Comparison of ENCODE assay signal across 10 mouse cellular contexts in the genomic region with DNA sequence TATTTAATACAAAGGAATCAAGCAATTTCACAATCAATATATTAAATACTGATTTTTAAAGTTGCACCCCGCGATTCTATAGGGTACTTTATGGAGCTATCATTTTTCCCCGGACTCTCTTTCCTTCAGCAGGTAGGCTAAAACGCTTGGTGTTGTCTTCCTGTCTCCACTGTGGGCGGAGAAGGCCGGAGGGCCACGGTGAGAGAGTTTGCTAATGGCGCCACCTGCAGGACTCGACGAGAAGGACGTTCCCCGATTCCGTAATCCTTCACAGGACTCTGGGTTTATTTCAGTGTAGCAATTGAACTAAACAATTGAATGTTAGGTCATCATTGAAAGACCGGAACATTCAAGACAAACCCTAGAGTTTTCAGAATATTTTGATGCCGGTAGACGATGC. TPM values are rescaled to one million over a fixed set of nuclear protein-coding genes. Genes with fewer than 3 reads are reported as not detected.
DNase-seq lines count a peak whose midpoint lies in the region; ATAC-seq and TF ChIP-seq lines count a peak whose summit lies in the region.
"Had no signal": no experiment of that assay in that cellular context is flagged by ENCODE, and none has a peak within 500 bp of the region (broad histone marks: within the 10 kb centered on the region; RNA-seq: fewer than 3 reads in every experiment).

No protein-coding gene starts in this region.

- no peak overlapping the region for H3K4me3 ChIP-seq in kidney, embryonic 14.5 days (ENCODE audit: low read length)
- no peak overlapping the region for H3K4me3 ChIP-seq in bone marrow macrophage, adult 2 months (ENCODE audit: insufficient read depth, low read length)
- no peak overlapping the region for H3K4me3 ChIP-seq in forebrain, embryonic 14.5 days (ENCODE audit: low read depth, low read length)
- H3K4me3 ChIP-seq in hindbrain, embryonic 12.5 days: no peak overlapping the region
- no peak overlapping the region for H3K4me3 ChIP-seq in midbrain, embryonic 15.5 days
- no peak overlapping the region for H3K4me3 ChIP-seq in stomach, embryonic 16.5 days (replicated peaks; ENCODE audit: low read length)
- H3K4me3 ChIP-seq: limb, embryonic 12.5 days had no signal

- H3K36me3 ChIP-seq in kidney, embryonic 14.5 days (ENCODE audit: control insufficient read depth, insufficient read depth, low read length): no peaks in the 10 kb centered on the region
- H3K36me3 ChIP-seq in forebrain, embryonic 14.5 days (ENCODE audit: control insufficient read depth, insufficient read depth, low read length): no peaks in the 10 kb centered on the region
- H3K36me3 ChIP-seq in hindbrain, embryonic 12.5 days: no peaks in the 10 kb centered on the region
- H3K36me3 ChIP-seq in midbrain, embryonic 15.5 days (replicated peaks): no peaks in the 10 kb centered on the region
- no peaks in the 10 kb centered on the region for H3K36me3 ChIP-seq in stomach, embryonic 16.5 days (ENCODE audit: control insufficient read depth, insufficient read depth, low read length)
- H3K36me3 ChIP-seq: limb, embryonic 12.5 days had no signal

- H3K27me3 ChIP-seq in kidney, embryonic 14.5 days (ENCODE audit: control insufficient read depth, insufficient read depth, low read length): peaks cover 65% of the 10 kb centered on the region
- H3K27me3 ChIP-seq in forebrain, embryonic 14.5 days (replicated peaks; ENCODE audit: control insufficient read depth, insufficient read depth, low read length): peaks cover 78% of the 10 kb centered on the region
- H3K27me3 ChIP-seq in hindbrain, embryonic 12.5 days: peaks cover 64% of the 10 kb centered on the region
- H3K27me3 ChIP-seq in midbrain, embryonic 15.5 days (replicated peaks): peaks cover 68% of the 10 kb centered on the region
- peaks cover 70% of the 10 kb centered on the region for H3K27me3 ChIP-seq in stomach, embryonic 16.5 days (ENCODE audit: control insufficient read depth, insufficient read depth, low read length)

- no peak overlapping the region; the same call in 1 of the 2 replicates for H3K4me2 ChIP-seq in kidney, embryonic 14.5 days (replicated peaks; ENCODE audit: low read depth, low read length)
- H3K4me2 ChIP-seq in forebrain, embryonic 14.5 days (ENCODE audit: low read length): no peak overlapping the region
- peak overlapping the region; percentile 82 for H3K4me2 ChIP-seq in hindbrain, embryonic 12.5 days (replicated peaks)
- 0 out of 2 replicates have a peak overlapping the region, but pooled peaks have one; percentile 16 for H3K4me2 ChIP-seq in midbrain, embryonic 15.5 days
- H3K4me2 ChIP-seq in stomach, embryonic 16.5 days (ENCODE audit: low read depth, low read length): no peak overlapping the region
- H3K4me2 ChIP-seq: limb, embryonic 12.5 days had no signal

- TF ChIP-seq POLR2A in bone marrow macrophage, adult 2 months (IDR thresholded peaks at IDR 0.05; ENCODE audit: borderline replicate concordance, low read depth, low read length): no peak

- H3K27ac ChIP-seq in kidney, embryonic 14.5 days (ENCODE audit: low read depth, low read length): no peak overlapping the region
- H3K27ac ChIP-seq in bone marrow macrophage, adult 2 months (ENCODE audit: insufficient read depth, low read depth, low read length): no peak overlapping the region
- no peak overlapping the region for H3K27ac ChIP-seq in forebrain, embryonic 14.5 days (ENCODE audit: low read depth, low read length)
- H3K27ac ChIP-seq in hindbrain, embryonic 12.5 days: no peak overlapping the region
- H3K27ac ChIP-seq in midbrain, embryonic 15.5 days: no peak overlapping the region
- H3K27ac ChIP-seq in stomach, embryonic 16.5 days (ENCODE audit: low read length): no peak overlapping the region
- H3K27ac ChIP-seq: limb, embryonic 12.5 days had no signal

- WGBS in kidney, embryonic 14.5 days: 3% methylated on average over 16 of the region's 16 CpGs
- WGBS in forebrain, embryonic 14.5 days: 2% methylated on average over 16 of the region's 16 CpGs
- 3% methylated on average over 16 of the region's 16 CpGs for WGBS in hindbrain, embryonic 12.5 days
- 2% methylated on average over 16 of the region's 16 CpGs for WGBS in midbrain, embryonic 15.5 days
- 2% methylated on average over 16 of the region's 16 CpGs for WGBS in stomach, embryonic 16.5 days

- no peaks in the 10 kb centered on the region for H3K9me3 ChIP-seq in kidney, embryonic 14.5 days (ENCODE audit: control insufficient read depth, low read length)
- H3K9me3 ChIP-seq in forebrain, embryonic 14.5 days (replicated peaks; ENCODE audit: control insufficient read depth, low read length): no peaks in the 10 kb centered on the region
- H3K9me3 ChIP-seq in hindbrain, embryonic 12.5 days (replicated peaks): no peaks in the 10 kb centered on the region
- no peaks in the 10 kb centered on the region for H3K9me3 ChIP-seq in midbrain, embryonic 15.5 days
- H3K9me3 ChIP-seq in stomach, embryonic 16.5 days (replicated peaks; ENCODE audit: control insufficient read depth, low read length): no peaks in the 10 kb centered on the region
- H3K9me3 ChIP-seq: limb, embryonic 12.5 days had no signal

- no peaks in the 10 kb centered on the region for H3K4me1 ChIP-seq in kidney, embryonic 14.5 days (ENCODE audit: control insufficient read depth, insufficient read depth, low read length)
- H3K4me1 ChIP-seq in bone marrow macrophage, adult 2 months (ENCODE audit: control insufficient read depth, insufficient read depth, low read length): peaks cover 8% of the 10 kb centered on the region; the same call in 1 of the 2 replicates
- no peaks in the 10 kb centered on the region for H3K4me1 ChIP-seq in forebrain, embryonic 14.5 days (ENCODE audit: control insufficient read depth, insufficient read depth, low read length)
- H3K4me1 ChIP-seq in hindbrain, embryonic 12.5 days: peaks cover 19% of the 10 kb centered on the region
- peaks cover 23% of the 10 kb centered on the region for H3K4me1 ChIP-seq in midbrain, embryonic 15.5 days
- peaks cover 9% of the 10 kb centered on the region for H3K4me1 ChIP-seq in stomach, embryonic 16.5 days (ENCODE audit: control insufficient read depth, insufficient read depth, low read length)

- TF ChIP-seq CTCF in bone marrow macrophage, adult 2 months (IDR thresholded peaks at IDR 0.05; ENCODE audit: low read depth, low read length): peak; percentile 91

- DNase-seq in kidney, adult 11 months: peak; percentile 49
- peak; percentile 84 for DNase-seq in forebrain, embryonic 14.5 days (ENCODE audit: low spot score)
- peak; percentile 55 to 65 for DNase-seq in left cerebral cortex, postnatal 36 days (ENCODE audit: low spot score in 2 of 2)

- intact Hi-C loops in left cerebral cortex, postnatal 36 days (cut with DNase I): loop anchor here (5.0 kb wide), 2 partner anchors 96 to 276 kb away; no protein-coding TSS in a partner anchor

- ATAC-seq in kidney, embryonic 14.5 days (ENCODE audit: low FRiP score, low TSS enrichment): no peak
- peak; percentile 56; the same call in 1 of the 2 replicates for ATAC-seq in forebrain, embryonic 14.5 days
- ATAC-seq in hindbrain, embryonic 12.5 days (ENCODE audit: low FRiP score): peak; percentile 37; the same call in 1 of the 2 replicates
- ATAC-seq in midbrain, embryonic 15.5 days (replicated peaks): peak; percentile 57
- ATAC-seq in stomach, embryonic 16.5 days (ENCODE audit: insufficient read depth, low FRiP score): peak; percentile 50; the same call in 1 of the 2 replicates
- ATAC-seq: Patski had no signal

- no peak overlapping the region for H3K9ac ChIP-seq in kidney, embryonic 14.5 days (ENCODE audit: low read depth, low read length)
- no peak overlapping the region for H3K9ac ChIP-seq in forebrain, embryonic 14.5 days (ENCODE audit: low read length)
- no peak overlapping the region for H3K9ac ChIP-seq in hindbrain, embryonic 12.5 days
- H3K9ac ChIP-seq in midbrain, embryonic 15.5 days: no peak overlapping the region
- no peak overlapping the region for H3K9ac ChIP-seq in stomach, embryonic 16.5 days (ENCODE audit: low read length)
- H3K9ac ChIP-seq: limb, embryonic 12.5 days had no signal

RNA-seq across cellular contexts. Expression of a gene that starts 12.2 kb away (rescaled TPM):
- polyA plus RNA-seq in kidney, embryonic 14.5 days (2014; fragmentation: Nextera tagmentation; extraction: Ambion mirVana): 0.10 and 0.18 TPM in 2 replicates
- polyA plus RNA-seq in bone marrow macrophage, adult 2 months (2012; ENCODE audit: insufficient read depth, insufficient read length, missing spikeins): not detected in 2 replicates
- polyA plus RNA-seq in forebrain, embryonic 14.5 days (2014; fragmentation: Nextera tagmentation; extraction: Ambion mirVana): 20.3 and 20.7 TPM in 2 replicates
- 46.1 and 63.6 TPM in 2 replicates for polyA plus RNA-seq in hindbrain, embryonic 12.5 days (2016; fragmentation: Nextera tagmentation; extraction: Ambion mirVana)
- under 1 TPM in 1 of 2 experiments, not detected in 1; 0.45 TPM for total RNA-seq in left cerebral cortex, postnatal 36 days (2021)
- 18.4 and 23.8 TPM in 2 replicates for polyA plus RNA-seq in midbrain, embryonic 15.5 days (2015; fragmentation: Nextera tagmentation; extraction: Ambion mirVana)
- polyA plus RNA-seq in stomach, embryonic 16.5 days (2015; fragmentation: Nextera tagmentation; extraction: Ambion mirVana): not detected in 2 replicates
- polyA plus RNA-seq: limb, embryonic 12.5 days had no signal

Comparison
In these comparisons a context has a peak if more than half of its experiments do, and no peak if none do; other contexts are left out.
1. H3K4me2 ChIP-seq: peak in hindbrain, embryonic 12.5 days (single experiment) and midbrain, embryonic 15.5 days (single experiment); none in kidney, embryonic 14.5 days (single experiment), forebrain, embryonic 14.5 days (single experiment) and stomach, embryonic 16.5 days (single experiment).
2. RNA of a gene that starts 12.2 kb away (polyA plus RNA-seq): 46.1 to 63.6 TPM in hindbrain, embryonic 12.5 days, 18.4 to 23.8 TPM in midbrain, embryonic 15.5 days and 20.3 to 20.7 TPM in forebrain, embryonic 14.5 days; 0.10 to 0.18 TPM in kidney, embryonic 14.5 days, not detected in bone marrow macrophage, adult 2 months and not detected in stomach, embryonic 16.5 days; every median in the first group is over 10 times any median in the second.
3. Peak in every context shown above with its lines, with median percentiles within 50 percentile points of each other: DNase-seq.